Mouse (Mus musculus) cortical plate, adult 2 months (tissue): ENCODE data around the gene Socs4. TPM values are rescaled to one million over a fixed set of nuclear protein-coding genes. Genes with fewer than 3 reads are reported as not detected.
A peak's percentile ranks its signal among the peaks of the same experiment; 100 is the strongest.

Experiments
- H3K27ac ChIP-seq: fragments of 200-500 bp; 2 replicates; pipeline ENCODE4 v1.5.1; 2012; ENCODE audit warnings: low read length, control low read depth, inconsistent platforms; ENCODE audit not compliant: insufficient read depth
- H3K4me1 ChIP-seq: fragments of 200-500 bp; 2 replicates; pipeline ENCODE4 v1.6.1; 2011; ENCODE audit warnings: low read length; ENCODE audit not compliant: control insufficient read depth, insufficient read depth
- H3K4me3 ChIP-seq: fragments of 200-500 bp; 2 replicates; pipeline ENCODE4 v1.5.1; 2011; ENCODE audit warnings: mild to moderate bottlenecking, low read length, control low read depth; ENCODE audit not compliant: insufficient read depth
- CTCF ChIP-seq: fragments of 200-500 bp; IDR thresholded peaks from 2 replicates; pipeline ENCODE4 v1.5.1; 2011; ENCODE audit warnings: mild to moderate bottlenecking, control low read depth, low read length; ENCODE audit not compliant: insufficient read depth; ENCODE audit errors: extremely low read depth
- POLR2A ChIP-seq: fragments of 200-500 bp; IDR thresholded peaks from 2 replicates; pipeline ENCODE4 v1.6.1; 2011; ENCODE audit warnings: mild to moderate bottlenecking, low read length, control low read depth; ENCODE audit not compliant: insufficient read depth; ENCODE audit errors: extremely low read depth
- polyA plus RNA-seq: library from polyadenylated mRNA; depleted of rRNA; stranded (reverse); fragments of >200 nt; gene quantifications from 2 replicates; pipeline ENCODE4 v1.2.3, GENCODE M21; 2012

The Socs4 gene
- polyA plus RNA-seq, 1 experiment: 5.1 TPM

DNA sequence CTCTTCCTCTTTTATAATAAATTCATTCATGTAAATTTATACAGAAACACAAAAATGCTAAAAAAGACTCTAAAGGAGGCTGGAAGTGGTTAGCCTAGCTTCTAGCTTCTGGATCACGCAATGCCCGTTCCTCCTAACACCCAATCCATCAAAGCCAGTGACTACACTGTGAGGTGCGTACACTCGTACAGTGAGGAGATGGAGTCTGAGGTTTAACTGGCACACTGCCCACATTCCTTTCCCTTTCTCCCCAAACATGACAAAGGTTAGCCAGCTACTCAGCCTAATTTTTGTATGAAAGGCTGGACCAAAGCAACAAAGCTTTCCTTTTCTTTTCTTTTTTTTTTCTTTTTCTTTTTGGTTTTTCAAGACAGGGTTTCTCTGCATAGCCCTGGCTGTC, 34.0 kb upstream of the Socs4 start:
- H3K27ac ChIP-seq: no peak overlapping the region
- H3K4me1 ChIP-seq: no peaks in the 10 kb centered on the region
- TF ChIP-seq CTCF (no peak), POLR2A (no peak)
- H3K4me3 ChIP-seq: no peak overlapping the region

DNA sequence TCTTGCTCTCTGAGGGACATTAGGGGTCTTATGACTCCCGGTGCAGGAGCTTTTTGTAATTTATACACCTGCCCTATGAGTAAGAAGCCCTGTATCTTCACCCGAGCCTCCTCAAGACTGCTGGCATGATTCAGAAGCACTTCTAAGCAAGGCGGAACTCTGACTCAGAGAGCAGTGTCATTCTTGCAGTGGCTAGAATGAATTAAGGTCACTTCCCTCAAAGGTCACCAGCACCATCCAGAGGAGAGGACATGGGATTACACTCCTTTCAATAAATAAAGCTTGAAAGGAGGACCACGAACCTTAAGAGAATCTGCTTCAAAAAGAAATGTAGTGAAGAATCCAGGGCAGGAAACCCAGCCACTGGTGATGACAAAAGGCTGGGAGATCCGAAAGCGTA, 26.9 kb upstream of the Socs4 start:
- TF ChIP-seq CTCF: 0 out of 2 replicates have a peak, but pooled peaks have one; percentile 4
- TF ChIP-seq POLR2A: no peak
- Histone ChIP-seq H3K27ac (no peak overlapping the region), H3K4me3 (no peak overlapping the region), H3K4me1 (no peaks in the 10 kb centered on the region)

DNA sequence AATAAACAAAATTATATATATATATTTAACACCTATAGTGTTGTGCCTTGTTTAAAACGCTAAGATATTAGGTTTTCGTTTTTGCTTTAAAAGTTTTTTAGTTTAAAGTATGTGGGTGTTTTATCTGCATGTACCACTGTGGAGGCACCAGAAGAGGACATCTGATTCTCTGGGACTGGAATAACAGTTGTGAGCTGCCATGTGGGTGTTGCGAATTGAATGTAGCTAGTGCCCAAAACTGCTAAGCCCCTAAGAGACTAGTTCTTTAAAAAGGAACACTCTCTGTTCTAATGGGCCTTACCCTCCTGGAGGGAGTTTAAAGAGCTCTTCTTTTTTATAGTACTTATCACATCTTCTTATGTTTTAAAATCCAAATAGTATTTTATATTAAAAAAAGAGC, 11.9 kb upstream of the Socs4 start:
- TF ChIP-seq POLR2A (no peak), CTCF (no peak)
- Histone ChIP-seq H3K4me1 (0 out of 2 replicates have a peak, but pooled peaks cover 1% of the 10 kb centered on the region), H3K27ac (no peak overlapping the region), H3K4me3 (no peak overlapping the region)

DNA sequence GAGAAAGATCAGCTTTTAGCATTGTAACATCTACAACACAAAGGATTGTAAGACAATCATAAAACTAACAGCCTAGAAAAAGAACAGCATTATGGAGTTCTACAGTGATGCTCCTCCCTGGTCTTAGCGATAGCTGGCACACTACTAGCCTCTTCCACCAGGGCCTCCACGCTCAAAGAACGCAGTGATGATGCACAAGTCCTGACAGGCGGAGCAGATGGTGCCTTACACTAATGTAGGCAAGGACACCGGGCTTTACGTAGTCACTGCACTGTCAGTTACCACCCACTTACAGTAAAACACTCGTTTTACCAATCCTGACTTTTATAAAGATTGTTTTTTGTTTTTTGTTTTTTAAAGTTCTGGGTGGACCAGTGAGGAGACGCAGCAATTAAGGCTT, 10.9 kb upstream of the Socs4 start:
- Histone ChIP-seq H3K27ac (no peak overlapping the region), H3K4me3 (no peak overlapping the region), H3K4me1 (0 out of 2 replicates have a peak, but pooled peaks cover 1% of the 10 kb centered on the region)
- no peak for TF ChIP-seq CTCF
- no peak for TF ChIP-seq POLR2A

DNA sequence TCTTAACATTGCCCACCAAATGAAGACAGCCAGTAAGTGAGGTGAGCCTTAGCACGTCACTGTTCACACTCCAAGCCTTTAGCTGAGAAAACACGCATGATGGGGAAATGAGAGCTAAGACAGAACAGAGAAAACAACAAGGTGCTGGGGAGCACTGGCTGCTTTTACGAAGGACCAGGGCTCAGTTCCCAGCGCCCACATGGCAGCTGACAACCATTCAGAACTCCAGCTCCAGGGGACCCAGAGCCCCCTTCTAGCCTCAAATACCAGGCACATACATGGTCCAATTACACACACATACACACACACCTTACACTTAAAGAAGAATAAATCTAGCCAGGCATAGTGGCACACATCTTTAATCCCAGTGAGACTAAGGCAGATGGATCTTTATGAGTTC, 7.7 kb upstream of the Socs4 start:
- no peak for TF ChIP-seq CTCF
- no peak overlapping the region for H3K4me3 ChIP-seq
- 0 out of 2 replicates have a peak, but pooled peaks cover 1% of the 10 kb centered on the region for H3K4me1 ChIP-seq
- no peak overlapping the region for H3K27ac ChIP-seq

DNA sequence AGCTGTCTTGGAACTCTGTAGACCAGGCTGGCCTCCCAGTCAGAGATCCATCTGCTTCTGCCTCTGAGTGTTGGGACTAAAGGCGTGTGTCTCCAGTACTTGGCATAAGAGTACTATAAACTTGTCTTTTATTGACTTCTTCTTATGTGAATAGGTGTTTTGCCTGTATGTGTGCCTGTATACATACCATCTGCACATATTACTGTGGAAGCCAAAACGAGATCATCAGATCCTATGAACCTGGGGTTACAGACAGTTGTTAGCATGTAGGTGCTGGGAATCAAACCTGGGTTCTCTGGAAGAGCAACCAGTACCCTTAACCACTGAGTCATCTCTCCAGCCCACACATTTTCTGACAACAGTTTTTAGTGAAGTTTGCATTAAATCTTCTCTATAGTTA, 7.0 kb upstream of the Socs4 start:
- Histone ChIP-seq H3K27ac (no peak overlapping the region), H3K4me1 (0 out of 2 replicates have a peak, but pooled peaks cover 1% of the 10 kb centered on the region), H3K4me3 (no peak overlapping the region)
- no peak for TF ChIP-seq POLR2A
- TF ChIP-seq CTCF: no peak

DNA sequence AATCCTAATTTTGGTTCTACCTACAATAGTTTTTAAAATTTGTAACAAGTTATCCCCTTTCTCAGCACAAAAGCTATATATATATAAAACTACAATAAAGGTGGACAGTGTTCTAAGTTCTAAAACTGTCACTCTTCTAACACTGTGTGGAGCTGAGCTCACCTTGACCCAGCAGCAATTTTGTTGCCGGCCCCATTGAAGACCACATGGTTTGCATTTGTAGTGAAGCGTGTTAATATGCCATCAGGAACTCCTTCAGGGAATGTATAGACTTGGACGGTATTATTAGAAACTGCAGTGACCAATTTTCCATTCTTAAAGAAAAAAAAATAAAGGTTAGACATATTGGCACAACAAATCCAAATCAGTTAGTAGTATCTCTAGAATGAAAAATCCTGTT, 3.0 kb upstream of the Socs4 start:
- Histone ChIP-seq H3K4me1 (peaks cover 2% of the 10 kb centered on the region; the same call in 1 of the 2 replicates), H3K27ac (no peak overlapping the region), H3K4me3 (no peak overlapping the region)
- TF ChIP-seq CTCF (no peak), POLR2A (no peak)

DNA sequence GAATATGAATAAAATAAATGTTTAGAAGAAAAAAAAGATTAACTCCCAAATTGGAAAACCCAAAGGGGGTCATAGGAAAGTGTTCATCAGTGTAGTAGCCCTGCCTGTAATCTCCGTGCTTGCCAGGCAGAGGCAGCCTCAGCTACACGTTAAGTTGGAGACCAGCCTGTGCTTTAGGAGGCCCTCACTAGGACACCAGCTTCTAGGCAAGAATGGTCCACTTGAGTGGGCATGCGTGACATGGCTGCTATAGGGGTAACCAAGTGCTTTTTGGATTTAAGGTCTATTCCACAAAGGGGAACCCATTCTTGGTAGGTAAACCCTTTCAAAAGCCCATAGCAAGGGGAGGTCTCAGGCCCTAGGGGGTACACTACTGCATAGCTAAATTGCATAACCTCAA, 1.3 kb upstream of the Socs4 start:
- no peak for TF ChIP-seq POLR2A
- TF ChIP-seq CTCF: no peak
- Histone ChIP-seq H3K4me3 (no peak overlapping the region), H3K4me1 (peaks cover 2% of the 10 kb centered on the region; the same call in 1 of the 2 replicates), H3K27ac (no peak overlapping the region)

DNA sequence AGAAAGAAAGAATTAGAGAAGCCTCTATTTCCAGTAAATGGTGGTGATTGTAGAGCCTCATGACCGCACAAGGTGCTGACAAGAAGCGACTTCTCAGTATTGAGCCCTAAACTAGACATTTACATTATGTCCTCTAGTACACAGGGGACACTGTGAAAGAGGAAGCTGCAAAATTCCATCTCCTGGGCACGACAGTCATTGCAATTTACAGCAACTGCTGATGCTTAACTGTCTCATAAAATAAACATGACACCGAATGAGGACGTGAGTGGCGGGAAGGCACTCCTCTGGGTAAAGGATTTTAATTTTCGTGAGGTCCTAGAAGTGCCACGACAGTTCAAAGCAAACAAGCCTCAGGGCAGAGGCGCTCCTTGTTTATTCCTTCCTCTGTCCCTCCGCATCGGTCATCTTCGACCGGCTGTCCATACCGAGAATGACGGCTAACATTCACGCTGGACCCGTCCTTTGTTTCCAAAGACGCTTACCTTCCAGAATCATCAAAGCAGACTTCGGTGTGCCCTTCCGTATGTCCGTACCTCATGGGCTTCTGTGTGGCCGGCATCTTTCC, 611 bp upstream of the Socs4 start:
- Histone ChIP-seq H3K27ac (no peak overlapping the region), H3K4me1 (peaks cover 2% of the 10 kb centered on the region; the same call in 1 of the 2 replicates), H3K4me3 (peak overlapping the region; percentile 72)
- TF ChIP-seq POLR2A: no peak
- TF ChIP-seq CTCF: no peak

DNA sequence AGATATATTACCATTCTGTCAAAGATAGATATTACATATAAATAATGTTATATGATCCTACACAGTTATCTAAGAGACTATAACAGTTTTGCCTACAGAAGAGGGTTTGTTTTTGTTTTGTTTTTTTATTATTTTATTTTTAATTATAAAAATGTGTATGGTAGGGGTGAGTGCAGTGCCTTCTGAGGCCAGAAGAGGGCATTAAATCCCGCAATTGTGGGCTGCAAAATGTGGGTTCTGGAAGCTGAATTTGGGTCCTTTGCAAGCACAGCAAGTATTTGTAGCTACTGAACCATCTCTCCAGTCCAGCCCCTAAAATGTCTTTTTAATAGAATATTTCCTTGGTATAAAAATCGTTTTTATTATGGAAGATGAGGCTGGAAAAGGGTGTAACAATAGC, 2.3 kb downstream of the Socs4 start:
- no peak overlapping the region for H3K27ac ChIP-seq
- H3K4me1 ChIP-seq: peaks cover 2% of the 10 kb centered on the region; the same call in 1 of the 2 replicates
- TF ChIP-seq CTCF (no peak), POLR2A (no peak)
- no peak overlapping the region for H3K4me3 ChIP-seq

DNA sequence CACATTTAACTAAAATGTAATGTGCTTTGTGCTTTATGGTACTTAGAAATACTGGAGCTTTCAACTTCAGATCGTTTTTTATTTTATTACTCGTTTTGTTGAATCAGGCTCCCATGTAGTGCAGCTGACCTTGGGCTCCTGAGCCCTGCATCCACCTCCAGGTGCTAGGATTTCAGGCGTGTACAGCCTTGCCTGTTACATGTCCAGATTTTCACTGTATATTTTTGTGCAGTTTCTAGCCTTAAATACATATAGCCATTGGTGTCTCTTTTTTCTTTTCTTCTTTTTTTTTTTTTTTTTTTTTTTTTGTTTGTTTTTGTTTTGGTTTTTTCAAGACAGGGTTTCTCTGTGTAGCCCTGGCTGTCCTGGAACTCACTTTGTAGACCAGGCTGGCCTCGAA, 4.8 kb downstream of the Socs4 start:
- Histone ChIP-seq H3K27ac (no peak overlapping the region), H3K4me3 (no peak overlapping the region), H3K4me1 (no peaks in the 10 kb centered on the region)
- no peak for TF ChIP-seq POLR2A
- no peak for TF ChIP-seq CTCF

DNA sequence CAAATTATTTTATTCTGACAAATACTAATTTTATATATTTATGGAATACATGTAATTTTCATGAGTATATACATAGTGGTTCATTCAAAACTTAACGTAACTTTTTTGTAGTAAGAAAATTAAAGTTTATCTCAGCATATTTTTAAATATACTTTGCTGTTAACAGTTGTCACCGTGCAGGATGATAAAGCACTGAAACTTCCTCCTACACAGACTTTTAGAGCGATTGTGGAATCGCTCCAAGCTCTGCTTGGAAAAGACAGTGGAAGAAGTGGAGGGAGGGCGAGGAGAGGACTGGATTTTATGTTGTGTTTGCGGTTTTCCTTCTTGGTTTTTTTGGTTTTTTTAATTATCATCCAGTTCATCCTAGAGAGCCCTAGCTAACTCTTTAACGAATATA, 6.8 kb downstream of the Socs4 start:
- no peaks in the 10 kb centered on the region for H3K4me1 ChIP-seq
- TF ChIP-seq CTCF (no peak), POLR2A (no peak)
- H3K27ac ChIP-seq: no peak overlapping the region
- no peak overlapping the region for H3K4me3 ChIP-seq
